Mouse (Mus musculus) liver, embryonic 11.5 days (tissue): Measurements from ENCODE around the gene Vezt. TPM values are rescaled to one million over a fixed set of nuclear protein-coding genes. Genes with fewer than 3 reads are reported as not detected.

Source experiments
- ATAC-seq: fragments of 200-750 bp; cut with Nextera tagmentation; replicated peaks from 2 replicates; pipeline ENCODE4 v1.8.0; 2017; ENCODE audit warnings: moderate number of reproducible peaks, mild to moderate bottlenecking, moderate TSS enrichment, moderate library complexity; ENCODE audit not compliant: low FRiP score
- DNase-seq: peaks from one replicate; pipeline ENCODE4 v3.0.0-alpha.2; 2017; ENCODE audit warnings: low spot score
- H3K27ac ChIP-seq: fragments of 300-500 bp; sonication (generic); 2 replicates; pipeline ENCODE4 v1.5.1; 2014; ENCODE audit warnings: mild to moderate bottlenecking, low read depth, low read length, control low read depth
- H3K27me3 ChIP-seq: fragments of 300-500 bp; sonication (generic); replicated peaks from 2 replicates; pipeline ENCODE4 v1.6.1; 2014; ENCODE audit warnings: low read length, mixed read lengths; ENCODE audit not compliant: control insufficient read depth, insufficient read depth
- H3K36me3 ChIP-seq: fragments of 300-500 bp; sonication (generic); 2 replicates; pipeline ENCODE4 v1.6.1; 2014; ENCODE audit warnings: mild to moderate bottlenecking, low read length, moderate library complexity, mixed read lengths; ENCODE audit not compliant: control insufficient read depth, insufficient read depth
- H3K4me1 ChIP-seq: fragments of 300-500 bp; sonication (generic); replicated peaks from 2 replicates; pipeline ENCODE4 v1.6.1; 2014; ENCODE audit warnings: low read length, mixed read lengths; ENCODE audit not compliant: control insufficient read depth, insufficient read depth
- H3K4me2 ChIP-seq: fragments of 300-500 bp; sonication (generic); 2 replicates; pipeline ENCODE4 v1.6.1; 2014; ENCODE audit warnings: mild to moderate bottlenecking, control low read depth, moderate library complexity
- H3K4me3 ChIP-seq: fragments of 300-500 bp; sonication (generic); 2 replicates; pipeline ENCODE4 v1.5.1; 2014; ENCODE audit warnings: low read depth, low read length, control low read depth
- H3K9ac ChIP-seq: fragments of 300-500 bp; sonication (generic); 2 replicates; pipeline ENCODE4 v1.6.1; 2014; ENCODE audit warnings: low read depth, low read length, control low read depth
- H3K9me3 ChIP-seq: fragments of 300-500 bp; sonication (generic); 2 replicates; pipeline ENCODE4 v1.6.1; 2016; ENCODE audit warnings: low read length, inconsistent platforms, mixed read lengths; ENCODE audit not compliant: control insufficient read depth
- WGBS: fragments of 180-500 bp; shearing (Covaris S2); extraction: QIAGEN DNeasy Blood & Tissue Kit; methylation state at CpG from one replicate; pipeline ENCODE4 v1.1.7; 2014; 5-methylcytosine and 5-hydroxymethylcytosine counted together
- polyA plus RNA-seq: library from polyadenylated mRNA; unstranded; fragments of >200 nt; fragmentation: Nextera tagmentation; extraction: Ambion mirVana; gene quantifications from 2 replicates; pipeline ENCODE4 v1.2.1, GENCODE M21; 2014

Gene Vezt
- polyA plus RNA-seq, 1 experiment from 2014 or later, result 18.9 TPM

GRCm38 (mm10) chr10:94028493-94028892 is 7.1 kb downstream of the Vezt start:
- ATAC-seq, result no peak
- Histone ChIP-seq H3K4me3 (no peak overlapping the region), H3K27me3 (no peaks in the 10 kb centered on the region), H3K4me1 (no peaks in the 10 kb centered on the region), H3K36me3 (peaks cover 6% of the 10 kb centered on the region; the same call in 1 of the 2 replicates), H3K9me3 (no peaks in the 10 kb centered on the region), H3K9ac (no peak overlapping the region), H3K27ac (no peak overlapping the region), H3K4me2 (no peak overlapping the region)
- no peak for DNase-seq
- WGBS, result 84% methylated on average over 6 of the region's 6 CpGs

DNA sequence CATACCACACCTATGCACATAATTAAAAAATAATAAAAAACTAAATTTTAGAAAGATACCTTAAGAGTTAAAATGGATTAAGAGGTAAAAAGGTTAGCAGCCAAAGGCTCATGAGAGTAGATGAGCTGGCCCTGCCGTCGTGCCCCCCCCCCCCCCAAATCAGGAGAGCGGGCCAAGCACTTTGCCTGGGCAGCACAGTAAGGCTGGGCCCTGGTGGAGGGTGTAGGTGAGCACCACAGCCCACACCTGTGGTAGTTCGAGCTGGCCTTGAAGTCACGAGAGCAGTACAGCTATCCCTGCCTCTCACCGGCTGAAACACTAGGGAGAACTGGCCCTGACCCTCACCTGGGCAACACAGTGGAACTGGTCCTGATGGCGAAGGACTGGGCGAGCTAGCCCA is 10.5 kb downstream of the Vezt start:
- H3K36me3 ChIP-seq, result 0 out of 2 replicates have a peak, but pooled peaks cover 1% of the 10 kb centered on the region
- H3K9me3 ChIP-seq, result no peaks in the 10 kb centered on the region
- no peak overlapping the region for H3K4me2 ChIP-seq
- WGBS, result 90% methylated on average over 8 of the region's 8 CpGs
- DNase-seq, result no peak
- H3K27ac ChIP-seq, result no peak overlapping the region
- 0 out of 2 replicates have a peak, but pooled peaks have one; percentile 5 for ATAC-seq
- H3K9ac ChIP-seq, result no peak overlapping the region
- H3K4me3 ChIP-seq, result no peak overlapping the region
- no peaks in the 10 kb centered on the region for H3K27me3 ChIP-seq
- peaks cover 11% of the 10 kb centered on the region for H3K4me1 ChIP-seq

DNA sequence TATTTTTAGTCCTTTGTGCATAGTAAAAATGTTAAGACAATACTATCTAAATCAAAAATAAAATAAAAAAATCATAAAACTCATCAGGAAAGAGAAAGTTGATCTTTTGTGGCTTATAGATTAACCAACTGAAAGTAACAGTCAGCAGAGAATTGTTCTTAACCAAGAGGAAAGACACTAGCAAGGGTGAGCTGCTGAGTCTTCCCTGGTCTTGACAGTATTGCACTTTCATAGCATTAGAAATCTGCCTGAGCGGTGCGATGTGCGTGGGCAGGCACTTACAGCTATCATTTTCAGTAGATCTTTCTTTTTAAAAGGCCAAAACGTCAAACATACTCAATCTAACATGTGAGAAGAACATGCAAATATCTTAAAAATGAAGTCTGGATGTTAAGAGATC is 14.6 kb downstream of the Vezt start:
- Histone ChIP-seq H3K27ac (no peak overlapping the region), H3K4me1 (peaks cover 15% of the 10 kb centered on the region), H3K36me3 (no peaks in the 10 kb centered on the region), H3K4me3 (no peak overlapping the region), H3K9me3 (no peaks in the 10 kb centered on the region), H3K27me3 (no peaks in the 10 kb centered on the region), H3K4me2 (peak overlapping the region; percentile 10; the same call in 1 of the 2 replicates), H3K9ac (no peak overlapping the region)
- DNase-seq (no peak), ATAC-seq (no peak)
- WGBS, result 87% methylated on average over 4 of the region's 4 CpGs

DNA sequence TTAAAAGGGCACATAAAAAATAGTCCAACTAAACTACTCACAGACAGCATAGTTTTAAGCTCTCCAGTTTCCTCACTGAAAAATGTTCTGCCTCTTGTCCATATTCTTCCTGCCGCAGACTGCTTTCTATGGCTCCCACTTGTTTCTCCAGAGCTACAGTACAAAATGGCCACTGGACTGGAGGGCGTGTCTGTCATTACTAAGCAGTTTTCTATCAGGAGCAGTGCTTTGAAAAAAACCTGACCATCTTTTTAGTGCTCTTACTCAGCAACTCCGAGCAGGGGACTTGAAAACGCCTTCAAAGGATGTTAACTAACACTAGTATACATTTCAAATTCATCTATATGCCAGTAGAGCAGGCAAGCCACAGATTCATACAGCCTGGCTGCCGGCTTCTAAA is 15.0 kb downstream of the Vezt start:
- no peak overlapping the region for H3K27ac ChIP-seq
- H3K9ac ChIP-seq, result no peak overlapping the region
- ATAC-seq (peak; percentile 81), DNase-seq (no peak)
- no peaks in the 10 kb centered on the region for H3K27me3 ChIP-seq
- no peaks in the 10 kb centered on the region for H3K9me3 ChIP-seq
- H3K4me3 ChIP-seq, result no peak overlapping the region
- 60% methylated on average over 5 of the region's 5 CpGs for WGBS
- H3K36me3 ChIP-seq, result no peaks in the 10 kb centered on the region
- H3K4me1 ChIP-seq, result peaks cover 15% of the 10 kb centered on the region
- H3K4me2 ChIP-seq, result peak overlapping the region; percentile 10; the same call in 1 of the 2 replicates

DNA sequence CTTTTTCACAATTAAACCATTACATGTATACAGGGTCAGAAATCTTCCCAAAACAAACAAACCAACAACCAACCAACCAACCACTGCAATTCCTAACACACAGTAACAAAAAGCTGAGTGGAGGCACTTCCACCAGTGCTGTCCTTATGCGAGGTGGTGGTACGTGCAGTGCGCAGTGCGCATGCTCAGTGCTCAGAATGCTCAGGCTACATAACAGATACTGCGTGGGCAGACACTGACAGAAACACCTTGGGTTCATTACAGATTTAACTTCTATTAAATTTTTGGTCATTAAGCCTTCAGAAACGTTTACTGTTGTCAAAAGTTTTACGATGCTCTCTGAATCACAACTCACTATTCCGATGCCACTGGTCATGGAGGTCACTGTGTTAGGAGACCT is 18.2 kb downstream of the Vezt start:
- no peak overlapping the region for H3K27ac ChIP-seq
- H3K4me2 ChIP-seq, result no peak overlapping the region
- H3K9me3 ChIP-seq, result no peaks in the 10 kb centered on the region
- H3K4me3 ChIP-seq, result no peak overlapping the region
- ATAC-seq (no peak), DNase-seq (no peak)
- no peak overlapping the region for H3K9ac ChIP-seq
- H3K27me3 ChIP-seq, result no peaks in the 10 kb centered on the region
- WGBS, result 92% methylated on average over 8 of the region's 8 CpGs
- H3K36me3 ChIP-seq, result no peaks in the 10 kb centered on the region
- peaks cover 15% of the 10 kb centered on the region for H3K4me1 ChIP-seq

DNA sequence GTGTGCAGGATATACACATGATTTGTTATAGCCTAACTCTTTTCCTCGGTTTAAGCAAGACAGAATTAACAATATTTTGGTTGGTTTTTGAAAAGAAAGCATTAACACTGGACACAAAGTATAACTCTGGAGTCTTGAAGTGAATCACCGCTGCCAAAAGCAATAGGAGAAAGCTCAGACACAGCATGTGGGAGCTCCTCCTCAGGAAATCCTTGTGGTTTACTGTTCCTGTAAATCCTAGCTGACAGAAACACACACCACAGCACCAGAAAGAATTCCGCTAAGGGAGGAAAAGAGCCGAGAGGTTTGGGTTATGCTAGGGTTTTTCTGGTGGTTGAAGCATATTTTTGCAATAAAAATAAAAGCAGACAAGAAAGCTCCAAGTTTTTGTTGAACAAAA is 21.4 kb downstream of the Vezt start:
- 53% methylated on average over 4 of the region's 4 CpGs for WGBS
- H3K27ac ChIP-seq, result no peak overlapping the region

GRCm38 (mm10) chr10:94013196-94013595 is 22.4 kb downstream of the Vezt start:
- H3K4me1 ChIP-seq, result 0 out of 2 replicates have a peak, but pooled peaks cover 3% of the 10 kb centered on the region
- no peak overlapping the region for H3K4me2 ChIP-seq
- no peaks in the 10 kb centered on the region for H3K36me3 ChIP-seq
- no peak for ATAC-seq
- H3K9me3 ChIP-seq, result no peaks in the 10 kb centered on the region
- no peak overlapping the region for H3K27ac ChIP-seq
- 53% methylated on average over 3 of the region's 3 CpGs for WGBS
- no peak for DNase-seq
- H3K27me3 ChIP-seq, result no peaks in the 10 kb centered on the region
- no peak overlapping the region for H3K4me3 ChIP-seq
- no peak overlapping the region for H3K9ac ChIP-seq

More for the DNA sequence above, 21.4 kb downstream of the Vezt start:
- Histone ChIP-seq H3K4me3 (no peak overlapping the region), H3K4me1 (0 out of 2 replicates have a peak, but pooled peaks cover 3% of the 10 kb centered on the region), H3K27me3 (no peaks in the 10 kb centered on the region), H3K4me2 (no peak overlapping the region), H3K9me3 (no peaks in the 10 kb centered on the region), H3K9ac (no peak overlapping the region), H3K36me3 (no peaks in the 10 kb centered on the region)
- DNase-seq, result no peak
- no peak for ATAC-seq

- H3K36me3 ChIP-seq, result peaks cover under 1% of the 10 kb centered on the region; the same call in 1 of the 2 replicates
- H3K27me3 ChIP-seq, result no peaks in the 10 kb centered on the region
- H3K9me3 ChIP-seq, result no peaks in the 10 kb centered on the region
- DNase-seq (no peak), ATAC-seq (no peak)
- H3K4me2 ChIP-seq, result no peak overlapping the region
- H3K9ac ChIP-seq, result no peak overlapping the region
- WGBS, result 54% methylated on average over 2 of the region's 2 CpGs
- H3K4me1 ChIP-seq, result 0 out of 2 replicates have a peak, but pooled peaks cover 3% of the 10 kb centered on the region
- no peak overlapping the region for H3K27ac ChIP-seq
- H3K4me3 ChIP-seq, result no peak overlapping the region
Observed at GRCm38 (mm10) chr10:94011024-94011423, 24.6 kb downstream of the Vezt start.

DNA sequence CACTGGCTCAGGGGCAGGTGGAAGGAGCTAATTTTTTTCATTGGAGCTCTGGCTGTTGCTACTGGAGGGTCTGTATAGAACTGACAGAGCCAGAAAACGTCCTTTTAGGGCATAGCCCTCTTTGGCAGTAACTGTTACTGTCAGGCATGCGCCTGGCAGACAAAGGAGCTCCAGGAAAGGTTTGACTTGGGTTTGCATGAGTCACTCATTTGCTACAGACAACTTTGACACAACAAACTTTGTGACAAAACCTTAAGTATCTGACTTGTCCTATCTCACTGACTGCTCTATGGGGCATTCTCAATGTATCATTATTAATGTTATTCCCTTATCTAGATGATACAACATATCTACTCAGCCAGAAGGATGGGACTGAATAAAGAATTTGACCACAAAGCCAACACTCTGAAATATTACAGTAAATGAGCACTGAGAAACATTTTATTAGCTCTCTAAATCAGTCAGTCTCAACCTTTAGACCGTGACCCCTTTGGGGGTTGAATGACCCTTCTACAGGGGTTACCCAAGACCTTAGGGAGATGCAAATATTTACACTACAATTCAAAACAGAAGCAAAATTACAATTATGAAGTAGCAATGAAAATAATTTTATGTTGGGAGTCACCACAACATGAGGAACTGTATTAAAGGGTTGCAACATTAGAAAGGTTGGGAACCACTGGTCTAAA is 25.5 kb downstream of the Vezt start:
- WGBS, result 78% methylated on average over 3 of the region's 3 CpGs
- no peak overlapping the region for H3K27ac ChIP-seq
- no peak overlapping the region for H3K9ac ChIP-seq
- H3K9me3 ChIP-seq, result no peaks in the 10 kb centered on the region
- H3K4me3 ChIP-seq, result no peak overlapping the region
- no peak overlapping the region for H3K4me2 ChIP-seq
- H3K36me3 ChIP-seq, result peaks cover 3% of the 10 kb centered on the region; the same call in 1 of the 2 replicates
- 0 out of 2 replicates have a peak, but pooled peaks cover 3% of the 10 kb centered on the region for H3K4me1 ChIP-seq
- DNase-seq, result no peak
- H3K27me3 ChIP-seq, result no peaks in the 10 kb centered on the region
- ATAC-seq, result no peak; the same call in 1 of the 2 replicates
